Mouse (Mus musculus): ENCODE results near the gene Nsf. TPM values are rescaled to one million over a fixed set of nuclear protein-coding genes. Genes with fewer than 3 reads are reported as not detected.

Gene Nsf
- polyA plus RNA-seq, 1 experiment, result 10.3 TPM

DNA sequence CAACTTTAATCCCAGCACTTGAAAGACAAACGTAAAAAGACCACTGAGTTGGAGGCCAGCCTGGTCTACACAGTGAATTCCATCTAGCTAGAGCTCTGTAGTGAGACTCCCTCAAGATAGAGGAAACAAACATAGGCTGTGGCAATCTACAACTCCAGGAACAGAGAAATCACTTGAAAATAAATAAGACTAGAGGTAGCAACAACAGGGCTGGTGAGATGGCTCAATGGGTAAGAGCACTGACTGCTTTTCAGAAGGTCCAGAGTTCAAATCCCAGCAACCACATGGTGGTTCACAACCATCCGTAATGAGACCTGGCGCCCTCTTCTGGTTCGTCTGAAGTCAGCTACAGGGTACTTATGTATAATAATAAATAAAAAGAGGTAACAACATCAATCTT lies 30.6 kb downstream of the Nsf start:
- no peaks in the 10 kb centered on the region for H3K4me1 ChIP-seq (ENCODE audit: control insufficient read depth, insufficient read depth, low read length)
- no peaks in the 10 kb centered on the region for H3K36me3 ChIP-seq (ENCODE audit: control insufficient read depth, insufficient read depth, low read length)
- TF ChIP-seq CTCF (IDR thresholded peaks at IDR 0.05; ENCODE audit: control insufficient read depth, insufficient read depth, insufficient replicate concordance, low read depth, low read length) (no peak), POLR2A (IDR thresholded peaks at IDR 0.05; ENCODE audit: control insufficient read depth, low read depth, low read length) (no peak)
- no peak overlapping the region for H3K27ac ChIP-seq (ENCODE audit: control insufficient read depth, insufficient read depth, low read depth, low read length)
- H3K4me3 ChIP-seq (ENCODE audit: control insufficient read depth, low read depth, low read length), result no peak overlapping the region
- no peaks in the 10 kb centered on the region for H3K27me3 ChIP-seq (ENCODE audit: control insufficient read depth, insufficient read depth, low read length)

DNA sequence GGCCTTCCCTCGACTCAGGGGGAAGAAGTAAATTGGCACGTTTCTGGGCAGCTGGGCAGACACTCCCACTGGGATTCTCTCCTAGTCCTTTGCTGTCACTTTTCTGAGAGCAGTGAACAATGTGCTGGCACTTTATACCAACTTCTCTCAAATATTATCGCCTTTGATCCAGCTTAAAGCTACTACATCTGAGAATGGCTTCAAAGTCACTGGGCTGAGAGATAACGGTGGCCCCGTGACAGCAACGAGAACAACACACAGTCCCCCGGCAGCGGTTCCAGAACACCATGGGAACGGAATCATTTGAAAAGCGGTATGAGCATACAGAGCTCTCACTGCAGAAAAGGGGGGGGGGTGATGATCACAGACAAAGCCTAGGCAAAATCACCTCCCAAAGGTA lies 31.0 kb downstream of the Nsf start:
- no peak for TF ChIP-seq CTCF (IDR thresholded peaks at IDR 0.05; ENCODE audit: control insufficient read depth, insufficient read depth, insufficient replicate concordance, low read depth, low read length)
- TF ChIP-seq POLR2A (IDR thresholded peaks at IDR 0.05; ENCODE audit: control insufficient read depth, low read depth, low read length), result no peak
- Histone ChIP-seq H3K4me1 (ENCODE audit: control insufficient read depth, insufficient read depth, low read length) (no peaks in the 10 kb centered on the region), H3K4me3 (ENCODE audit: control insufficient read depth, low read depth, low read length) (no peak overlapping the region), H3K27ac (ENCODE audit: control insufficient read depth, insufficient read depth, low read depth, low read length) (no peak overlapping the region), H3K27me3 (ENCODE audit: control insufficient read depth, insufficient read depth, low read length) (no peaks in the 10 kb centered on the region), H3K36me3 (ENCODE audit: control insufficient read depth, insufficient read depth, low read length) (no peaks in the 10 kb centered on the region)

DNA sequence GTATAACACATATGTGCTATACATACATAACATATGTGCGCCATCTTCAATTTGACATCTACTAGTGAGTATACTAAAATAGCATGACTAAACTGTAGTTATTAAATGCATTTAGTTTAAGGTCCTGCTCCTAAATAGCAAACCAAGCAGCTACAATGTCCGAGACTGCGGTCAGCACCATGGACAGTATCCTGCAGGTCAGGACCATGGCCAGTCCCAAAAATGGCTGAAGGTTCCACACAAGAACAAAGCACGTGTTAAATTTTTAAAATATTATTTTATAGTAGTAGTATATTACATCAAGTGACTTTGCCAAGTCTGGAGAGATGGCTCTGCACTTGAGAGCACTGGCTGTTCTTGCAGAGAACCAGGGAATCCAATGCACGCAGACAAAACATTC lies 33.2 kb downstream of the Nsf start:
- no peaks in the 10 kb centered on the region for H3K4me1 ChIP-seq (ENCODE audit: control insufficient read depth, insufficient read depth, low read length)
- no peak overlapping the region for H3K4me3 ChIP-seq (ENCODE audit: control insufficient read depth, low read depth, low read length)
- no peak overlapping the region for H3K27ac ChIP-seq (ENCODE audit: control insufficient read depth, insufficient read depth, low read depth, low read length)
- TF ChIP-seq CTCF (IDR thresholded peaks at IDR 0.05; ENCODE audit: control insufficient read depth, insufficient read depth, insufficient replicate concordance, low read depth, low read length) (no peak), POLR2A (IDR thresholded peaks at IDR 0.05; ENCODE audit: control insufficient read depth, low read depth, low read length) (no peak)
- H3K27me3 ChIP-seq (ENCODE audit: control insufficient read depth, insufficient read depth, low read length), result no peaks in the 10 kb centered on the region
- no peaks in the 10 kb centered on the region for H3K36me3 ChIP-seq (ENCODE audit: control insufficient read depth, insufficient read depth, low read length)

DNA sequence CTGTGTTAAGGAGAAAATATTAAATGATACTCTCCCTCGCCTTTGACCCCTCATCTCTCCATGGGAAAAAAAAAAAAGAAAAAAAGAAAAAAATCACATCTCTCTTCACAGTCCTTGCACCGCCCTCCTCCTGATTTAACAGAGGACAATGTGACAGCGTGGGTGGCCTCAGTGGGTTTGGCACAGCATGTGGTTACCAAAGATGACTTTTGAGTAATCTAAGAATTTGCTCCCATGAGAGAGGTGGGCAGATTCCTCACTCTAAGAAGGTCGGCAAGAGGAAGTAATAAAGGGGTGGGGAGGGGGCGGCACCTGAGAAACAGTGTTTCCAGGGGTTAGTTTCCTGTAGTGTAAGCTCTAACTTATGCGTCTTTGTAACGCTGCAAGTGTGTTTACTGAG lies 37.0 kb downstream of the Nsf start:
- TF ChIP-seq POLR2A (IDR thresholded peaks at IDR 0.05; ENCODE audit: control insufficient read depth, low read depth, low read length) (no peak), CTCF (IDR thresholded peaks at IDR 0.05; ENCODE audit: control insufficient read depth, insufficient read depth, insufficient replicate concordance, low read depth, low read length) (no peak)
- Histone ChIP-seq H3K4me1 (ENCODE audit: control insufficient read depth, insufficient read depth, low read length) (no peaks in the 10 kb centered on the region), H3K27ac (ENCODE audit: control insufficient read depth, insufficient read depth, low read depth, low read length) (no peak overlapping the region), H3K36me3 (ENCODE audit: control insufficient read depth, insufficient read depth, low read length) (no peaks in the 10 kb centered on the region), H3K4me3 (ENCODE audit: control insufficient read depth, low read depth, low read length) (no peak overlapping the region), H3K27me3 (ENCODE audit: control insufficient read depth, insufficient read depth, low read length) (no peaks in the 10 kb centered on the region)

DNA sequence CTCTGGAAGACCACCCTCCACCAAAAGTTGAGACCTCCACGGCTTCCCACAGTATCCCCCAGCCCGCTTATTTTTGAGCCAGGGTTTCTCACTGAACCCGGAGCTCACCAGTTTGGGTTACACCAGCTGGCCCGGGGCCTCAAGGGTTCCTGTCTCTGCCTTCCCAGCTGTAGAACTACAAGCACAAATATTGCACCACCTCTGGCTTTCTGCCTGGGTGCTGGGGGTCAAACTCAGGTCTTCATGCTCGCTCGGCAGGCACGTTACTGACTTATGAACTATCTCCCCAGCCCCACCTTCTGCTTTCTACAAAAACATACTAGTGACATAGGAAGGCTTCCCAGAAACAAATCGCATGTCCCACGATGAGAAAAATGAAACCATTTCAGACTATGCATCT lies 38.2 kb downstream of the Nsf start:
- no peaks in the 10 kb centered on the region for H3K27me3 ChIP-seq (ENCODE audit: control insufficient read depth, insufficient read depth, low read length)
- H3K27ac ChIP-seq (ENCODE audit: control insufficient read depth, insufficient read depth, low read depth, low read length), result no peak overlapping the region
- no peaks in the 10 kb centered on the region for H3K4me1 ChIP-seq (ENCODE audit: control insufficient read depth, insufficient read depth, low read length)
- H3K4me3 ChIP-seq (ENCODE audit: control insufficient read depth, low read depth, low read length), result no peak overlapping the region
- TF ChIP-seq POLR2A (IDR thresholded peaks at IDR 0.05; ENCODE audit: control insufficient read depth, low read depth, low read length) (no peak), CTCF (IDR thresholded peaks at IDR 0.05; ENCODE audit: control insufficient read depth, insufficient read depth, insufficient replicate concordance, low read depth, low read length) (no peak)
- H3K36me3 ChIP-seq (ENCODE audit: control insufficient read depth, insufficient read depth, low read length), result no peaks in the 10 kb centered on the region

DNA sequence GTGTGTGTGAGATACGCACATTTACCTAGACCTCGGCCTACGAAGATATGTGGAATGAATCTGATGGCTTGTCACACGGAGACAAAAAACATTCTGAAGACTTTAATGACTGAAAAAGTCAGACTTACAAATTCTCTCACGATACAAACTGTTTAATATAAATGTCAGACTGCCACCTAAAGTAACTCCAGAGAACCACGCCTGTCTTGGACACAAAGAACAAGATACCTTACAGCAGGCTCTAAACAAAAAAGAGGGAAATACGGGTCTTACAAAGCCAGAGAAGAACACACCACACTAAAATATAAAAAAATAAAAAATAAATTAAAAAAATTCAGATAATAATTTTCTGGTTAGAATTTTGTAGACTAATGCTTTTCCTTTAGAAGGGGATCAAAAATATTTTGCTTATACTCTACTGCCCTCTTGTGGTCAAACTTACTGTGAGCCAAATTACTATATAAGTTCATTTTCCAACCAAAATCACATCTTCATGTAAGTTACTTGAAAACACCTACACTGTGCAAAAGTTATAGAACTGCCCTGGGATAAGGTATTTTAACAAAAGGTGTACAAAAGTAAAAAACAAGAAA lies 42.8 kb downstream of the Nsf start:
- H3K27ac ChIP-seq (ENCODE audit: control insufficient read depth, insufficient read depth, low read depth, low read length), result no peak overlapping the region
- TF ChIP-seq CTCF (IDR thresholded peaks at IDR 0.05; ENCODE audit: control insufficient read depth, insufficient read depth, insufficient replicate concordance, low read depth, low read length), result no peak
- no peak for TF ChIP-seq POLR2A (IDR thresholded peaks at IDR 0.05; ENCODE audit: control insufficient read depth, low read depth, low read length)

DNA sequence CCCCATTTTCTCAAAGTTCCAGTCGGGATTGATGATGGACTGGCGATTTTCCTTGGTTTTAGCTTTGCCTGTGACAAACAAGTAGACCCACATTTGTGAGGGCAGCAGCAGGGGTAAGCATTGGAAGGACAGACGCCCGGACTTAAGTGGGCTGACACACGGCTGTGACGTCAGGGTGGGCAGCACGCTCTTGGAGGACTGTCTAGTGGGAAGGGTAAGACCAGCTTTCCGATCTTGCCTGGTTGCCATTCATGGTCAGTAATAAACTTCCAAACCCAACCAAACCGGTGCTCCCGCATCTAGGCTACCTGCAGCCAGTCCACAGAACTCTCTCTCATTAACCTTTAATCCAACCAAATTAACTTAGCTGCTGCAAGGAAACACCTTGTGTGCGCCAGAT lies 43.3 kb downstream of the Nsf start:
- H3K27me3 ChIP-seq (ENCODE audit: control insufficient read depth, insufficient read depth, low read length), result no peaks in the 10 kb centered on the region
- H3K36me3 ChIP-seq (ENCODE audit: control insufficient read depth, insufficient read depth, low read length), result no peaks in the 10 kb centered on the region
- no peak overlapping the region for H3K27ac ChIP-seq (ENCODE audit: control insufficient read depth, insufficient read depth, low read depth, low read length)
- TF ChIP-seq POLR2A (IDR thresholded peaks at IDR 0.05; ENCODE audit: control insufficient read depth, low read depth, low read length), result no peak
- no peak overlapping the region for H3K4me3 ChIP-seq (ENCODE audit: control insufficient read depth, low read depth, low read length)
- H3K4me1 ChIP-seq (ENCODE audit: control insufficient read depth, insufficient read depth, low read length), result no peaks in the 10 kb centered on the region

More for the DNA sequence above, 42.8 kb downstream of the Nsf start:
- Histone ChIP-seq H3K4me3 (ENCODE audit: control insufficient read depth, low read depth, low read length) (no peak overlapping the region), H3K36me3 (ENCODE audit: control insufficient read depth, insufficient read depth, low read length) (no peaks in the 10 kb centered on the region), H3K4me1 (ENCODE audit: control insufficient read depth, insufficient read depth, low read length) (no peaks in the 10 kb centered on the region), H3K27me3 (ENCODE audit: control insufficient read depth, insufficient read depth, low read length) (no peaks in the 10 kb centered on the region)

DNA sequence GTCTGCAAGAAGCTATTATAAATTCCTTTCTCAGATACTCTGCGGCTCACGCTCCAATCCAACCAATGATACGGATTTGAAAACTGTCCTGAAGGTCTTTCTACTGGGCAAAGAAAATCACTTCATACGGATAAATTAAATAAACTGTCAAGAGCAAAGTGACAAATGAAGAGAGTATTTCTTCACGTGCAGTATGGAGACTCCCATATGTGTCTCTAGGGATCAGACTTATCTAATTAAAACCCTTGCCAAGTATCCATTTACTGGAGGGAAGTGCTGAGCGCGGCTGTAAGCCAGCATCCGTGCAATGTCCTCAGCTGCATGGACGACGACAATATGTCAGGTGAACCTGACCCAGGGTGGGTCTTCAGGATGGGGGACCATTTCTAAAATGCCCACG lies 44.0 kb downstream of the Nsf start:
- Histone ChIP-seq H3K4me3 (ENCODE audit: control insufficient read depth, low read depth, low read length) (no peak overlapping the region), H3K27ac (ENCODE audit: control insufficient read depth, insufficient read depth, low read depth, low read length) (no peak overlapping the region), H3K27me3 (ENCODE audit: control insufficient read depth, insufficient read depth, low read length) (no peaks in the 10 kb centered on the region), H3K4me1 (ENCODE audit: control insufficient read depth, insufficient read depth, low read length) (no peaks in the 10 kb centered on the region), H3K36me3 (ENCODE audit: control insufficient read depth, insufficient read depth, low read length) (no peaks in the 10 kb centered on the region)
- TF ChIP-seq CTCF (IDR thresholded peaks at IDR 0.05; ENCODE audit: control insufficient read depth, insufficient read depth, insufficient replicate concordance, low read depth, low read length), result no peak
- TF ChIP-seq POLR2A (IDR thresholded peaks at IDR 0.05; ENCODE audit: control insufficient read depth, low read depth, low read length), result no peak

Data from testis, adult 2 months (tissue).